Mouse (Mus musculus) small intestine, adult 2 months (tissue): ENCODE data around the gene Acnat1. TPM values are rescaled to one million over a fixed set of nuclear protein-coding genes. Genes with fewer than 3 reads are reported as not detected.
"Not testable (repeated sequence)": the region's sequence is repeated elsewhere in the genome, so short reads cannot be mapped to it uniquely, and the experiment has no call there.

Experiments
- H3K27ac ChIP-seq: fragments of 200-500 bp; 2 replicates; pipeline ENCODE4 v1.5.1; 2012; ENCODE audit warnings: low read depth, low read length, control low read depth, inconsistent platforms; ENCODE audit not compliant: insufficient read depth
- H3K27me3 ChIP-seq: fragments of 200-500 bp; 2 replicates; pipeline ENCODE4 v1.6.1; 2012; ENCODE audit warnings: mild to moderate bottlenecking, moderate library complexity, low read length, inconsistent platforms; ENCODE audit not compliant: control insufficient read depth, insufficient read depth
- H3K36me3 ChIP-seq: fragments of 200-500 bp; 2 replicates; pipeline ENCODE4 v1.6.1; 2012; ENCODE audit warnings: mild to moderate bottlenecking, low read length, control low read depth, inconsistent platforms; ENCODE audit not compliant: control insufficient read depth, insufficient read depth
- H3K4me1 ChIP-seq: fragments of 200-500 bp; 2 replicates; pipeline ENCODE4 v1.6.1; 2012; ENCODE audit warnings: low read length, inconsistent platforms, mixed read lengths; ENCODE audit not compliant: control insufficient read depth, insufficient read depth, insufficient read length
- H3K4me3 ChIP-seq: fragments of 200-500 bp; 2 replicates; pipeline ENCODE4 v1.5.1; 2012; ENCODE audit warnings: low read depth, mild to moderate bottlenecking, control low read depth, inconsistent platforms, low read length, moderate library complexity
- WGBS: fragments of 180-500 bp; shearing (Covaris S2); methylation state at CpG from one replicate; pipeline ENCODE4 v1.1.7; 2018; 5-methylcytosine and 5-hydroxymethylcytosine counted together
- polyA plus RNA-seq: library from polyadenylated mRNA; depleted of rRNA; stranded (reverse); fragments of >200 nt; gene quantifications from 2 replicates; pipeline ENCODE4 v1.2.3, GENCODE M21; 2012; rRNA removed

Gene Acnat1
- polyA plus RNA-seq, 1 experiment, result 6.5 TPM

GRCm38 (mm10) chr4:49407957-49408356 is 65.8 kb downstream of the Acnat1 start, which contains the start of gene Acnat2:
Acnat2 (minus strand) TSS chr4:49408151.
- not testable (repeated sequence) for H3K36me3 ChIP-seq, H3K4me1 ChIP-seq, H3K27ac ChIP-seq, H3K4me3 ChIP-seq, H3K27me3 ChIP-seq
- WGBS, result 76% methylated on average over 5 of the region's 5 CpGs

Other genes with a start within 250 kb of the Acnat1 start
- not detected in 2 replicates for gene Acnat2, start 65.8 kb downstream of the Acnat1 start, polyA plus RNA-seq
- gene Baat, start 32.6 kb upstream of the Acnat1 start, polyA plus RNA-seq, result 0.39 TPM in 1 of 2 replicates, not detected in the other
- gene Mrpl50, start 47.2 kb upstream of the Acnat1 start, polyA plus RNA-seq, result 0.46 and 0.98 TPM in 2 replicates
- 0.08 and 0.18 TPM in 2 replicates for gene Zfp189, start 47.3 kb upstream of the Acnat1 start, polyA plus RNA-seq
- 633 and 1,402 TPM in 2 replicates for gene Aldob, start 75.6 kb upstream of the Acnat1 start, polyA plus RNA-seq
- gene Tmem246, start 124.0 kb upstream of the Acnat1 start, polyA plus RNA-seq, result 35.6 and 62.3 TPM in 2 replicates
- 3.1 and 6.8 TPM in 2 replicates for gene Rnf20, start 158.1 kb upstream of the Acnat1 start, polyA plus RNA-seq
- not detected in 2 replicates for gene Ppp3r2, start 208.1 kb upstream of the Acnat1 start, polyA plus RNA-seq